Mouse (Mus musculus) heart, postnatal 25 days (tissue): ENCODE measurements around the gene Nfkb1. TPM values are rescaled to one million over a fixed set of nuclear protein-coding genes. Genes with fewer than 3 reads are reported as not detected.

ENCODE experiments used
- DNase-seq: peaks from one replicate; pipeline ENCODE4 v3.0.0; 2022; ENCODE audit warnings: low spot score
- intact Hi-C: fragments of 180-260 bp; cut with DNase I; formaldehyde crosslinking; loops from one replicate; pipeline ENCODE4 v1.15.1; 2025
- total RNA-seq, 2 experiments: library from RNA; stranded (reverse); gene quantifications; 2 replicates each; pipeline ENCODE4 v1.2.3; 2021

Gene Nfkb1
- total RNA-seq, 2 experiments from 2014 or later, result 37.1 to 38.5 TPM

DNA sequence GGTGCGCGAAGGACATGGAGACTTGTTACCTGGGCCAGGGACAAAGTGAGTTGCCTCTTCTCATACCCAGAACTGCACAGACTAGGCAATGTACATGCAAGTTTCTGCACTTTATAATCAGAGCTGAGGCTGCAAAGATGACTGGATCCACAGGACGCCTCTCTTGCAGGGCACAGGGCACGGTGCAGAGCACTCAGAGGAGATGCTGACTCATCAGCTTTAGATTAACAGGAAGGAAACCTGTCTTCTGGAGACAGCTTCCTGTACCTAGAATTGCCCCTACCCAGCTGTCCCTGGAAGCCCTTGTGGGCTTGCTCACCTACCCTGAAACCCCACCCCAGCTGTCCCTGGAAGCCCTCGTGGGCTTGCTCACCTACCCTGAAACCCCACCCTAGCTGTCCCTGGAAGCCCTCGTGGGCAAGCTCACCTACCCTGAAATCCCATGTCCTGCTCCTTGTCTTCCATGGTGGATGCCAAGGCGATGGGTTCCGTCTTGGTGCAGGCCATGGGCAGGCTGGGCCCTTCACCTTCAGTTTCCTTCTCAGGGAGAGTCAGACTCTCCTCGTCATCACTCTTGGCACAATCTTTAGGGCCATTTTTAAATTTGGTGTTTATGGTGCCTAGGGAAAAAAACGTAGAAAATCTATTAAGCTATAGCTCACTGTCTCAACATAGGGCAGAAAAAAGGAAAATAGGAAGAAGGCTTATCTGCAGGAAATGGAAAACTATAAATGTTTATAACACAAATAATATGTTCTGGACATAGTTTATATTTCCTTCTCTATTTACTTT lies 86.5 kb downstream of the Nfkb1 start:
- no peak for DNase-seq
- intact Hi-C loops, result loop anchor here (5.0 kb wide), 1 partner anchor 87 kb away; the partner anchor contains the start of gene Nfkb1

DNA sequence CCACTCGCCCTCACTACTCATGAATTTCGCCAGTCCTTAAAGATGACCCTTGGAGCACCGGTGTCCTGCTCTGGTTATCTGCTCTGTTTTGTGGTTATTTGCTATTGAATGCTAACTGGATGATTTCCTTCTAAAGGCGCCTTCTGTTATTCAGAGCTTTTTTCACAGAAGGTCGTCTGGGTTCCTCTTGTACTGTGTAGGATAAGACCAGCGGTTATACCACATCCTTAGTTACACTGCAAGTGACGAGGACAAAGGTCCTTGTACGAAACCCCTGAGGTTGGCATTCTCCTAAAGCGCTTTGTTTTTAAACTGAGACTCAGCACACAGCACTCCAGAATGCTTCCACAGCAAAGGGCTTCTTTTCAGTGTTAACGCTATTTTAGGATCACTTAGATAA lies 88.6 kb downstream of the Nfkb1 start:
- intact Hi-C loops, result no loop called here
- no peak for DNase-seq

DNA sequence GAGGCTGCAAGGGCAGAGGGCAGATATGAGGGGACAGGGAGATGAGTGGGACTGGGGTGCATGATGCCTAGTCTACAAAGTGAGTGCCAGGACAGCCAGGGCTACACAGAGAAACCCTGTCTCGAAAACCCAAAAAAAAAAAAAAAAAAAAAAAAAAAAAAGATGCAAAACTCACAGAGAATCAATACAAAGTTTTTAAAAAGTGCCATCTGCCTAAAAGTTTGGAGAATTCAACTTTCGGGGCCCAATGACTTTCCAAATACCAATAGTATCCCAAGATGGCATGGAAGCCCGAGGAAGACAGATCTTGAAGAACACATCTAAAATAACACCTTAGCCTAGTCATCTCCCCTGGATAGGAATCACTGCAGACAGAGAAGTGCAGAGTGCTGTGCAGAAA lies 93.0 kb downstream of the Nfkb1 start:
- intact Hi-C loops, result no loop called here
- DNase-seq, result no peak

DNA sequence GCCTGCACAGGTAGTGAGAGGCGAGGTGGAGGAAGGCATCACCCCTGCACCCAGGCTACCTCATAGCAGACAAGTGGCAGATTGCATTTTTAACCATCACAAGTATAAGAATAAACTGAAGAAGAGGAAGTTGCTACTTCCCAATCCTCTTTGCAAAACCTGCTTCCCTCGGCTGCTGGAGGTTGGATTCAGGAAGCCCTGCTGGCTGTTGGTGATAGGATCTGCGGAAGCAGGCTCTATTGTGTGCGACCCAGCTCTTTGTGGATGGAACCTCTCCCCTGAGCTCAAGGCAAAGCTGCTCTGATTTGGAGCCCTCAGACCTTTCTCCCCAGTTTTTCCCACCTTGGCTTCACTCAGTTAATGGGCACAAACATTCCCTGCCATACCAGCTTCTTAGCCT lies 94.3 kb downstream of the Nfkb1 start:
- no peak for DNase-seq
- intact Hi-C loops, result no loop called here

DNA sequence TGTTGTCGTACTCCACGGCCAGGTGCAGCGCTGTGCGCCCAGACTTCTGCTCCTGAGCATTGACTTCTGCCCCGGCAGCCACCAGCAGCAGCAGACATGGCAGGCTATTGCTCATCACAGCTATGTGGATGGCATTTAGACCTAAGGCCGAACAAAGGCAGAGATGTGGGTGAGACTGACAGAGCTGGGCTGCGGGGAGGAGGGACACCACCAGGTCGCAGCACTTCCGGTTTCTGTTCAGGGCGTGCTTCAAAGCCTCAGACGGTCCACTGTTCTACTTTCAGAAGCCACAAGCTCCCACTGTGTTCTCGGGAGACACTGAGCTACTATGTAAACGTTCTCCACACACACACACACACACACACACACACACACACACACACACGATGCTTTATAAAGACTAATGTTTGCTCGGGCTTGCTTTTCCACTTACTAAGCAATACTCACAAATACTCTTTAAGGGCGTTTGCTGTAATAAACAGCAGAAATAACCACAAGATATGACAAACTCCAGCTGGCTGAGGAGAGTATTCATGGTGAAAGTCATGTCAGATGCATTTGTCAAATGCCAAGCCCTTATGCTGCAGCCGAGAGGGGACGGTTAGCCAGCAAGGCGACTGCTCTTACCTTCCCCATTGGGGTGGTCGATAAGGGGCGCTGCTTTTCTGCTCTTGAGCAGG lies 97.0 kb downstream of the Nfkb1 start:
- intact Hi-C loops, result no loop called here
- no peak for DNase-seq

DNA sequence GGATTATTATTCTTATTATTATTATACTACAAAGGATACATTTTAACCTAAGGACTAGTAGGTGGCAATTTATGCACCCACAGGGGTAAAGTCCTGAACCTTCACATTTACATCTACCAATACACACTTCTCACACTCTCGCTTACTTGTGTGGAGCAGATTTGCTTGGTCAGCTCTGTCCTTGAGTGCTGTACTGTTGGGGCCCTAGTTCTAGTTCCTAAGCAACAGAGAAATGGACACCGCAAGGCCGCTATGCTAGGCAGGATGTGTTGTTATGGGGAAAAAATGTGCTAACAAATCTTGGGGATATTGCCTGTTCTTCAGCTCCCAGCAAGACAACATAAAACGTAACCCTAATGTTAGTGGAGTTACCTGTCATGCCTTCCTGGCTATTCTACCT lies 99.3 kb downstream of the Nfkb1 start:
- DNase-seq, result no peak
- intact Hi-C loops, result no loop called here

DNA sequence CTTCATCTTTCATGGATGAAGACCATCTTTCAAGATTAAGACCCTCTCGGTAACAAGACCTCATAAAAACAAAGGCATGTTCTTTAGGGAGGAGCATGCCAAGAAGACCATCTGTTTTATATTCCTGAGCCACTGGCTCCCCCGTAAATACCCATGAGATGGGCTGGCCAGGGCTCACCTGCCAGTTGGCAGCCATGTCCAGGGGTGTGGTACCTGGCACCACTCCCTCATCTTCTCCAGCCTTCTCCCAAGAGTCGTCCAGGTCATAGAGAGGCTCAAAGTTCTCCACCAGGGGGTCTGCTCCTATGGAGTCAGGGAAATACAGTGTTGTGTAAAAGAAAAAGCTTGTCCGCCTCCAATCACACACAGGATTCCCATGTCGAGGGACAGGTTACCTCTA lies 100.0 kb downstream of the Nfkb1 start:
- intact Hi-C loops, result no loop called here
- no peak for DNase-seq

DNA sequence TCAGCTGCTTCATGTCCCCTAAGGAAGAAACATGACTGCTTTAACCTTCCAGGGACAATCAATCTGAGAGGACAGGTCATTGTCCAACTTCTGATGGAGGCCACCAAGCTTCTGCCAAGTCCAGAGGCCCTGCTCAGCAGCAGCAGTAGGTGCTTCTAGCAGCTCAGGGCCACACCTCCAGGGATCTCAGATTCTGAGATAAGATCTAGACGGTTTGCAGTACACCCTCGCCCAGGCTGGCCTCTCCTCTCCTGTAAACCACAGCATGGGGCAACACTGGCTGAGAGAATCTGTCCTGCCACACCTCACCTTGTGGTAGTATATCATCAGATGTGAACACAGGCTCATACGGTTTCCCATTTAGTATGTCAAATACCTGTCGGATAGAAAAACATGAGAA lies 100.9 kb downstream of the Nfkb1 start:
- intact Hi-C loops, result no loop called here
- no peak for DNase-seq

DNA sequence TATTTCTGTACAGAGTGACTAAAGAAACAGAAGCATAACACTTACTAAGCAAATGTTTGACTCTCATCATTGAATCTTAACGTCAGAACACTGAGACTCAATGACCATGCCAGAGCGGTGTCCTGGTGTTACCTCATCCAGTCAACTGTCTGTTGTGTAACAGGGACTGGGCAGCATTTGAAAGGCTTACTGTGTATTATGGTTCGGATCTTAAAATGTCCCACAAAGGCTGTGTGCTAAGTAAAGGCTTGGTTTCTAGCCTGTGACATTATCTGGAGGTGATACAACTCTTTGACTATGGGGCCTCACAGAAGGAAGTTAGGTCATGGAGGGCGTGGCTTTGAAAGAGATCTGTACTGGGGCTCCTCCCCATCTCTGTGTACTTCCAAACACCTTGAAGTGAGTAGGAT lies 104.9 kb downstream of the Nfkb1 start:
- intact Hi-C loops, result no loop called here
- no peak for DNase-seq

DNA sequence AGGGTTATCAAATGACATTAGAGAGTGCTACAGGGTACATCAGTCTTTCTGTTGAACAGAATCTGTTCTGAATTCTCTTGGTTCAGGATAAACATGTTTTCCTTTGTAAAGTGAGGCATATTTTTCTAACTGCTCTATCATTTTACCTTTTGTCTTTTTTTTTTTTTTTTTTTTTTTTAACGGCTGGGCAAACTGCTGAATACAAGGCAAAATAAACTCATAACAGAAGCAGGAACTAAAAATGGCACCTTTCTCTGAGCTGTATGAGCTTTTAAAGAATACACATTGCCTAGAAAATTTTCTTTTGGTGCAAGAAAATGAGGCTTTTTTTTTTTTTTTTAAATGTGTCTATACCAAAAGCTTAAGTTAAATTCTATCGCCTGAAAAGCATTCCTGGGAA lies 105.3 kb downstream of the Nfkb1 start:
- no peak for DNase-seq
- intact Hi-C loops, result no loop called here

DNA sequence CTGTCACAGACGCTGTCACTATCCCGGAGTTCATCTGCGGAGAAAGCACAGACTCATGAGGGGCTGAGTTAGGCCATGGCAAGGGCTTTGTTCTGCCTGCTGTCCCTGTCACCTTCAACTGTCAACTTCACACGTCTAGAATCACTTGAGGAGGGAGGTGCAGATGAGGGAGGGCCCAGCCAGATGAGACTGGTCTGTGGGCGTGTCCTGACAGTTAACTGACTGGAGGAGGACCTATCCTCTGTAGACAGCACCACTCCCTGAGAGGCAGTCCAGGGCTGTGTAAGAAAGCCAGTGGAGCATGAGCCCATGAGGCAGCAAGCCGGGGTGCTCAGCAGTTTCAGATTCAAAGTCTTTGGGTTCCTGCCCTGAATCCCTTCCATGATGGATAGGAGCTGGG lies 105.9 kb downstream of the Nfkb1 start:
- no peak for DNase-seq
- intact Hi-C loops, result no loop called here

DNA sequence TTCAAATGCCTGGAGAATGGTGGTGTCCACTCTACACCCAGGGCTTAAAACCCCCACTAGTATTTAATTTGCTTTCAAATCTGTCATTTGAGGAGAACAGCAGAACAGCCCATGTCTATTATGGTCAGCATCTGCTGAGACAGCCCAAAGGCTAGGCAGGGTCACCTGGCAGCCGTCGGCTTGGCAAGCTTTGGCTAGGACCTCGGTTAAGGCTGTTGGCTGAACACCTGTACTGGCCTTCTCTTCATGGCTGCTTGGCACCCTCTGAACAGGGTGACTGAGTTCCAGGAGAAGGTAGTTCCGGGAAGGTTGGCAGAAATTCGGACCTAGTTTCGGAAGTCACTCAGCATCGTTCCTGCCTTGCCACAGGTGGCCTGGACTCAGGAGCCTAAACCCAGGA lies 109.1 kb downstream of the Nfkb1 start:
- no peak for DNase-seq
- intact Hi-C loops, result loop anchor here (5.0 kb wide), 1 partner anchor 180 kb away; no protein-coding TSS in a partner anchor

DNA sequence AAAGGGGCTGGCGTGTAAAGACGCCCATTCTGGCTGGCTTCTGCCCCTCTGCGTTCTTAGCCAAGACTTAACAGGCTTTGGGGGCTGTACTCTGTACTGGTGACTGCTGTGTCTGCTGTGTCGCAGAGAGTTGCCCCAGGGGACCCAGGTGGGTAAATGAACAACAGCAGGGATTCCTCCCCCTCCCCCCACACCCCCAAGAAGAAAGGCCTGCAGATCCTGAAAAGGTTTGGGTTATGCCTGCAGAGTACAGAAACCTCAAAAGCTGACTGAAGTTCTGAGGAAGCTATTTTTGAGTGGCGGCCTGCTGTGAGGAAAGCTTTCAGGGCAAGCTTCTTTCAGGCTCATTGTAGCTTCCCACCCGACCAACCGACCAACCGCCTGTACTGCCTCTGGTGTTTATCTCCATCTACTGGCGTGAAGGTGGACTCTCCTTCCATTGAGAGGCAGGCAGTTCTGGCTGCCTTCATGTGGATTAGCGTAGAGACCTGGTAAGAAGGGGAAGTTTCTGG lies 109.7 kb downstream of the Nfkb1 start:
- intact Hi-C loops, result loop anchor here (5.0 kb wide), 1 partner anchor 179 kb away; no protein-coding TSS in a partner anchor
- no peak for DNase-seq

DNA sequence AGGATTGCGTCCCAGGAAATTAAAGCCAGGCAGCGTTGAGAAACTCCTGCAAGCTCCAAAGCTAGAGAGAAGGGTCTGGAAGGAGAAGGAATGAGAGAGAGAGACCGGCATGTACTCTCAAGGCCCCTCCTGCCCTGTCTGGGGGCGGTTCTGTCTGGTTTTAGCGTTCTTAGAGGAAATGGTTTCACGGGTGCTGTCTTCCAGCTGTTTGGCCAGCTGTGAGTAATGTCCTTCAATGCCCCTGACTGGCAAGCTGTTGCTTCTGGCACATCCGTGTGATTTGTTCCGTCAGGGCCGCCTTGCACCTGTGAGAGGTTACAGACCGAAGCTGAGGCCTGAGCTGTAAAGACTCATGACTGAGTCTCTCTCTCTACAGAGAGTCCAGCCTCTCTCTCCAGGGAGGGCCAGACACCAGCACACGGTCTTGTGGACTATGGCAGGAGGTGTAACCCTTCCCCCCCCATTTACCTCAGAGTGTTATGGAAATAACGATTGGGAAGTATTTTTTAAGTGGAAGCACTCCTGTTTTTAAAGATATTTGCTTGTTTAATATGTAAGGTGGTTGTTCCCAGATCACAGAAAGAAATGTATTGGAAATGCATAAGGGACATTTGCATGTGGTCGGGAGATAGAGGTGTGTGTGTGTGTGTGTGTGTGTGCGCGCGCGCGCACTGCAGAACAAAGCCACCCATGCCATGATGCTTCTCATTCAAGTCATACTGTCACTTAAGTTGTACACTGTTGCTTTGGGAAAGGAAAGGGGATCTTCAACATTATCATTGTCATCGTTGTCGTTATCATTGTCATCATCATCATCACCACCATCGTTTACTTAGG lies 110.7 kb downstream of the Nfkb1 start:
- intact Hi-C loops, result loop anchor here (5.0 kb wide), 1 partner anchor 178 kb away; no protein-coding TSS in a partner anchor

DNA sequence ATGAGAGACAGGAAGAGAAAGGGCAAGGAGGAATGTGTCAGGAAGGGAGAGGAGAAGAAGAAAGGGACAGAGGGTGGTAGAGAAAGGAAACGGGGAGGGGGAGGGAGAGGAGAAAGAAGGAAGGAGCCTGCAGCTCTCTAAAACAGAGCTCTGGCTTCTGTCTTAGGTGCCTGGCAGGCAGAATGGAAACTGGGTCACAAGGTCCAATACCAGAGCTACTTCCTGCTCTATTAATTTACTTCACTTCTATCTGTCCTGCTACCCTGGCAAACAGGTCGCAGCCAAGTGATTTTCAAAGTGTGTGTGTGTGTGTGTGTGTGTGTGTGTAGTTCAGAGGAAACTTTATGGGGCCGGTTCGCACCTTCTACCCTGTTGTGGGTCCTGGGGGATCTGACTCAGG lies 112.2 kb downstream of the Nfkb1 start:
- intact Hi-C loops, result no loop called here
- no peak for DNase-seq

More for the DNA sequence above, 110.7 kb downstream of the Nfkb1 start:
- peak; percentile 52 for DNase-seq

DNA sequence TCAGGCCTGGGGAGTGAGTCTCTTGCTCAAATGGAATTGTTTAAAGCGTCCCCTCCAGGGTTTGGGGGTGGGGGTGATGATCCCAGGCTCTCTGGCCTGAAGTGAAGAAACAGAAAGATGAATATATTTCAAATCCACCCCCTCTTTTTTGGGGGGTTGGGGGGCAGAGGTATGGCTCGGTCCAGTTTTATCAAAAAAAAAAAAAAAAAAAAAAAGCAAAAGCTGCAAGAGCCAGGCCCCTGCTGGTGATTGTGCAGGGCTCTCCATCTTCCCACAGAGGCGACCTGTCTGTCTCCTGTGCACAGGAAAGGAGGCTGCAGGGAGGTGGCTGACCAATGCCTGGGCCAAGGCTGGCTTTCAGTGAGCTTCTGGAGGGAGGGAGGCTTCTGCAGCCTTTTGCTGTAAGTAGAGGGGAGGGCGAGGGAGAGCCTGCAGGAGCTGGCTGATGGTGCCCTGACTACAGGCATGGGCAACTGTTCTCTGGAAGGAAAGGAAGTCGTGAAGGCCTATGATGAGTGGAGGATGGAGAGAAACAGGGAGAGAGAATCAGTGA lies 112.7 kb downstream of the Nfkb1 start:
- intact Hi-C loops, result no loop called here
- no peak for DNase-seq

DNA sequence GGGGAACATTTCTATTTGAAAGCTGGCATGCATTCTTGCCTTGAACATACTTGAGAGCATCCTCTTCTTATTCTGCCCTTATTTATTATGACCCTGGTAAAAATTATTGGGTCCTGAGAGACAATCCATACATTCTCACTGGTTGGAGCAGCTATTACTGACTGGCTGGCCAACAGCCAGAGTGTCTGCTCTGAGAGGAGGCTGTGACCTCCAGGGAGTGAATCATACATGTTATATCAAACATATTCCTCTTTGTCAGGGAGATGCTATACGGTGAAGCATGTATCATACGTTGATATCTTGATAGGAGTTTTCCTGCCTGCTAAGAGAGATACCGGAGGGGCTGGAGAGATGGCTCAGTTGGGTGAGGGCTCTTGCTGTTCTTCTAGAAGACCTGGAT lies 116.2 kb downstream of the Nfkb1 start:
- intact Hi-C loops, result no loop called here
- no peak for DNase-seq

DNA sequence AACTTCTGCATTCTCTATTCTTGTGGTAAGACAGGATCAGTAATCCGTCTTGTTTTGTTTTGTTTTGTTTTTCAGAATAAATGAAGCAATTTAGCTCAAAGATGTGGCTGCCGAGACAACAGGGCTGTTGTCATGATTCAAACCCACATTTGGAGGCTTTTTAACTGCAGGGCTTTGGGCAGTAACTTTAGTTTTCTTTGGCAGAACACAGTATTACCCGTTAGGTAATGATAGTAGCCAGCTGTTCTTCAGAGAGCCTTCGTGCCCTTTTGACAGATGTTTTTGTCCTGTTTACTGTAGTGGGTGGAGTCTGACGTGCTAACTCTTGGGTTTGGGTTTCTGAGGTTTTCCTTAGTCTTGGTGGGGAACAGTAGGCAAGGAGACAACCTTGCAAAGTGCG lies 118.3 kb downstream of the Nfkb1 start:
- intact Hi-C loops, result no loop called here
- DNase-seq, result no peak

DNA sequence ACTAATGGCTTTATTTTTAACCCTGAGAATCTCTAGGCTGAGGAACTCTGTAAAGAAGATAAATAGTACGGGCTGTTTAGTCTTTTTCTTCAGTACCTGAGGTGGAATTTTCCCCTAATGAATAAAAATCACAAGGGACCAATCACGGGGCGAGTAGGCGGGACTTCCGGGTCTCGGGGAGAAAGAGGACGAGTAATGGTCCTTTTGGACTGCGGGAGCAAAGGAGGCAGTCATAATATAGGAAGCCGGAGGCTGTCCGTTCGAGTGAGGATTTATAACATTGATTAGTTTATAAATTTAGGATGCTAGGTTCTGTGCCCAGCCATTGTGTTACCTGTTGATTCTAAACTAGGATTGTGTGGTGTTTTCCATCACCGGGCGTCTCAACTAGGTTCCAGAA lies 119.8 kb downstream of the Nfkb1 start:
- no peak for DNase-seq

DNA sequence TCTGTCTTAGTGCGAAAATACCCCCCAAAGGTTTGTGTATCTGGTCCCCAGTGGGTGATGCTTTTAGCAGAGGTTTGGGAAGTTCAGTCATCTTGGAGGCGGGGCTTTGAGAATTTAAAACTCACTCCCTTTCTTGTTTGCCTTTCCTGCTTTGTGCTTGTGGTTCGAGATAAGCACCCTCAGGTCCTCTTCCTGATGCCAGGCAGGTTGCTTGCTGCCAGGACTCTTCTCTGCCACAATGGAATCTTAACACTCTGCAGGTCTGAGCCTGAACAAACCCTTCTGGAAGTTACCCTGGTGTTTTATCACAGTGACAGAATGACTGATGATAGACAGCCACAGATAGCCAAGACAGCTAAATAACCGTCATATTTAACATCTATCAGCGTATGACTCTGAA lies 122.7 kb downstream of the Nfkb1 start:
- DNase-seq, result no peak
- intact Hi-C loops, result no loop called here

More for the DNA sequence above, 119.8 kb downstream of the Nfkb1 start:
- intact Hi-C loops, result no loop called here
